Comparison of ENCODE assay signal across 9 mouse cellular contexts in genomic region chr4:86668290-86669000, GRCm38 (mm10). TPM values are rescaled to one million over a fixed set of nuclear protein-coding genes. Genes with fewer than 3 reads are reported as not detected.
A peak's percentile ranks its signal among the peaks of the same experiment; 100 is the strongest.
DNase-seq lines count a peak whose midpoint lies in the region; ATAC-seq and TF ChIP-seq lines count a peak whose summit lies in the region.
"Had no signal": no experiment of that assay in that cellular context is flagged by ENCODE, and none has a peak within 500 bp of the region (broad histone marks: within the 10 kb centered on the region; RNA-seq: fewer than 3 reads in every experiment).

No protein-coding gene starts in this region.

- H3K4me3 ChIP-seq in heart, embryonic 14.5 days (ENCODE audit: control insufficient read depth in 1 of 2, insufficient read depth in 1 of 2, low read depth in 1 of 2, low read length in 2 of 2) = peak overlapping the region in 1 of 2 experiments; percentile 60; a peak in 2 of 4 replicates
- peak overlapping the region; percentile 65 for H3K4me3 ChIP-seq in embryonic facial prominence, embryonic 13.5 days
- peak overlapping the region; percentile 79 for H3K4me3 ChIP-seq in intestine, postnatal 0 days (ENCODE audit: low read depth, low read length)
- H3K4me3 ChIP-seq in midbrain, postnatal 0 days (ENCODE audit: low read depth, low read length) = no peak overlapping the region

- H3K36me3 ChIP-seq in heart, embryonic 14.5 days (ENCODE audit: control insufficient read depth, insufficient read depth, low read length) = peaks cover 45% of the 10 kb centered on the region
- H3K36me3 ChIP-seq in embryonic facial prominence, embryonic 13.5 days = peaks cover 36% of the 10 kb centered on the region
- peaks cover 41% of the 10 kb centered on the region for H3K36me3 ChIP-seq in intestine, postnatal 0 days (ENCODE audit: control insufficient read depth, insufficient read depth)
- H3K36me3 ChIP-seq in midbrain, postnatal 0 days (ENCODE audit: insufficient read depth, low read length) = no peaks in the 10 kb centered on the region

- no peaks in the 10 kb centered on the region for H3K9me3 ChIP-seq in heart, embryonic 14.5 days (ENCODE audit: control insufficient read depth, low read length)
- no peaks in the 10 kb centered on the region for H3K9me3 ChIP-seq in embryonic facial prominence, embryonic 13.5 days
- H3K9me3 ChIP-seq in intestine, postnatal 0 days (ENCODE audit: control insufficient read depth) = no peaks in the 10 kb centered on the region
- H3K9me3 ChIP-seq in midbrain, postnatal 0 days (ENCODE audit: low read length) = no peaks in the 10 kb centered on the region

- 91% methylated on average over 14 of the region's 14 CpGs for WGBS in heart, embryonic 14.5 days
- WGBS in embryonic facial prominence, embryonic 13.5 days = 96% methylated on average over 14 of the region's 14 CpGs
- 80% methylated on average over 14 of the region's 14 CpGs for WGBS in intestine, postnatal 0 days
- 95% methylated on average over 14 of the region's 14 CpGs for WGBS in midbrain, postnatal 0 days

- peaks cover 0 to 21% of the 10 kb centered on the region in 2 experiments; a peak in 3 of 4 replicates for H3K4me1 ChIP-seq in heart, embryonic 14.5 days (ENCODE audit: control insufficient read depth in 2 of 2, insufficient read depth in 2 of 2, low read length in 2 of 2)
- H3K4me1 ChIP-seq in embryonic facial prominence, embryonic 13.5 days = peaks cover 39% of the 10 kb centered on the region
- H3K4me1 ChIP-seq in intestine, postnatal 0 days (replicated peaks; ENCODE audit: control insufficient read depth, insufficient read depth, low read length) = peaks cover 8% of the 10 kb centered on the region; the same call in 1 of the 2 replicates
- H3K4me1 ChIP-seq in midbrain, postnatal 0 days (ENCODE audit: insufficient read depth, low read length) = no peaks in the 10 kb centered on the region

- no peak overlapping the region for H3K27ac ChIP-seq in heart, embryonic 14.5 days (replicated peaks in 1 of 2; ENCODE audit: control insufficient read depth in 1 of 2, insufficient read depth in 1 of 2, low read depth in 2 of 2, low read length in 2 of 2)
- no peak overlapping the region for H3K27ac ChIP-seq in embryonic facial prominence, embryonic 13.5 days
- peak overlapping the region; percentile 98 for H3K27ac ChIP-seq in intestine, postnatal 0 days (ENCODE audit: low read depth, low read length)
- H3K27ac ChIP-seq in midbrain, postnatal 0 days (ENCODE audit: low read depth, low read length) = no peak overlapping the region

- H3K9ac ChIP-seq in heart, embryonic 14.5 days (ENCODE audit: low read length) = peak overlapping the region; percentile 78
- no peak overlapping the region; the same call in 1 of the 2 replicates for H3K9ac ChIP-seq in embryonic facial prominence, embryonic 13.5 days
- H3K9ac ChIP-seq in intestine, postnatal 0 days (ENCODE audit: low read depth, low read length) = peak overlapping the region; percentile 87
- 0 out of 2 replicates have a peak overlapping the region, but pooled peaks have one; percentile 5 for H3K9ac ChIP-seq in midbrain, postnatal 0 days (replicated peaks; ENCODE audit: low read length, poor library complexity, severe bottlenecking)

- no peak for TF ChIP-seq CTCF in intestine, postnatal 0 days (IDR thresholded peaks at IDR 0.05; ENCODE audit: low read depth)
- no peak for TF ChIP-seq CTCF in midbrain, postnatal 0 days (IDR thresholded peaks at IDR 0.05)

- H3K27me3 ChIP-seq in heart, embryonic 14.5 days (ENCODE audit: control insufficient read depth, insufficient read depth, low read length) = no peaks in the 10 kb centered on the region
- no peaks in the 10 kb centered on the region for H3K27me3 ChIP-seq in embryonic facial prominence, embryonic 13.5 days
- H3K27me3 ChIP-seq in intestine, postnatal 0 days (replicated peaks; ENCODE audit: control insufficient read depth, insufficient read depth, low read length) = no peaks in the 10 kb centered on the region
- H3K27me3 ChIP-seq in midbrain, postnatal 0 days (ENCODE audit: insufficient read depth, low read length) = no peaks in the 10 kb centered on the region

- peak overlapping the region; percentile 71 for H3K4me2 ChIP-seq in heart, embryonic 14.5 days (ENCODE audit: low read length)
- H3K4me2 ChIP-seq in embryonic facial prominence, embryonic 13.5 days = peak overlapping the region; percentile 68
- peak overlapping the region; percentile 70 for H3K4me2 ChIP-seq in intestine, postnatal 0 days (replicated peaks; ENCODE audit: low read depth)
- H3K4me2 ChIP-seq in midbrain, postnatal 0 days (ENCODE audit: low read depth, low read length, poor library complexity, severe bottlenecking) = no peak overlapping the region

- DNase-seq in heart, adult 9 months (ENCODE audit: low spot score in 2 of 2) = no peak
- no peak for DNase-seq in midbrain, postnatal 0 days (ENCODE audit: low spot score)
- no peak for DNase-seq in yolk sac, embryonic 10.5 days (ENCODE audit: low spot score)
- DNase-seq in layer of hippocampus, adult 9-10 months (ENCODE audit: low spot score) = no peak
- DNase-seq in kidney, adult 18-20 months = no peak
- DNase-seq: cerebellum, adult 11 months had no signal

- ATAC-seq in heart, embryonic 14.5 days (ENCODE audit: insufficient number of reproducible peaks, insufficient read depth, low FRiP score, low read depth) = no peak
- ATAC-seq in embryonic facial prominence, embryonic 13.5 days (ENCODE audit: insufficient number of reproducible peaks, insufficient read depth, low FRiP score, low TSS enrichment, low read depth) = no peak
- no peak for ATAC-seq in intestine, postnatal 0 days
- ATAC-seq in midbrain, postnatal 0 days (ENCODE audit: low FRiP score) = no peak

RNA-seq across cellular contexts. Expression of gene Plin2, which starts 1.4 kb away (rescaled TPM):
- 68.0 and 70.2 TPM in 2 replicates for polyA plus RNA-seq in heart, embryonic 14.5 days (2014; fragmentation: Nextera tagmentation; extraction: Ambion mirVana)
- 73.5 and 75.0 TPM in 2 replicates for polyA plus RNA-seq in embryonic facial prominence, embryonic 13.5 days (2015; fragmentation: Nextera tagmentation; extraction: Ambion mirVana)
- 500 and 531 TPM in 2 replicates for polyA plus RNA-seq in intestine, postnatal 0 days (2015; fragmentation: Nextera tagmentation; extraction: Ambion mirVana)
- 28.8 and 29.7 TPM in 2 replicates for total RNA-seq in midbrain, postnatal 0 days (2014; rRNA removed)
- 26.4 and 28.9 TPM in 2 replicates for polyA plus RNA-seq in midbrain, postnatal 0 days (2015; fragmentation: Nextera tagmentation; extraction: Ambion mirVana)

RNA-seq across cellular contexts. Expression of gene Haus6, which starts 56.6 kb away (rescaled TPM):
- polyA plus RNA-seq in heart, embryonic 14.5 days (2014; fragmentation: Nextera tagmentation; extraction: Ambion mirVana) = 9.4 and 10.6 TPM in 2 replicates
- 15.1 and 15.7 TPM in 2 replicates for polyA plus RNA-seq in embryonic facial prominence, embryonic 13.5 days (2015; fragmentation: Nextera tagmentation; extraction: Ambion mirVana)
- 3.0 and 3.1 TPM in 2 replicates for polyA plus RNA-seq in intestine, postnatal 0 days (2015; fragmentation: Nextera tagmentation; extraction: Ambion mirVana)
- total RNA-seq in midbrain, postnatal 0 days (2014; rRNA removed) = 3.7 and 15.0 TPM in 2 replicates
- 3.2 and 4.2 TPM in 2 replicates for polyA plus RNA-seq in midbrain, postnatal 0 days (2015; fragmentation: Nextera tagmentation; extraction: Ambion mirVana)
